Mouse (Mus musculus) neural tube, embryonic 13.5 days (tissue): ENCODE results near the gene Zfp106. TPM values are rescaled to one million over a fixed set of nuclear protein-coding genes. Genes with fewer than 3 reads are reported as not detected.
"Not testable (repeated sequence)": the region's sequence is repeated elsewhere in the genome, so short reads cannot be mapped to it uniquely, and the experiment has no call there.

ENCODE experiments used
- ATAC-seq: fragments of 200-750 bp; cut with Nextera tagmentation; 2 replicates; pipeline ENCODE4 v1.8.0; 2017; ENCODE audit warnings: low read depth, mild to moderate bottlenecking, moderate TSS enrichment, moderate library complexity
- H3K27ac ChIP-seq: fragments of 300-500 bp; sonication (generic); replicated peaks from 2 replicates; pipeline ENCODE4 v1.5.1; 2015; ENCODE audit warnings: moderate library complexity, mild to moderate bottlenecking, inconsistent platforms
- H3K27me3 ChIP-seq: fragments of 300-500 bp; sonication (generic); 2 replicates; pipeline ENCODE4 v1.6.1; 2015; ENCODE audit warnings: mild to moderate bottlenecking, inconsistent platforms
- H3K36me3 ChIP-seq: fragments of 300-500 bp; sonication (generic); 2 replicates; pipeline ENCODE4 v1.6.1; 2015; ENCODE audit warnings: mild to moderate bottlenecking, inconsistent platforms
- H3K4me1 ChIP-seq: fragments of 300-500 bp; sonication (generic); replicated peaks from 2 replicates; pipeline ENCODE4 v1.6.1; 2015; ENCODE audit warnings: inconsistent platforms
- H3K4me2 ChIP-seq: fragments of 300-500 bp; sonication (generic); 2 replicates; pipeline ENCODE4 v1.6.1; 2015; ENCODE audit warnings: inconsistent platforms, mild to moderate bottlenecking, moderate library complexity
- H3K4me3 ChIP-seq: fragments of 300-500 bp; sonication (generic); 2 replicates; pipeline ENCODE4 v1.5.1; 2015; ENCODE audit warnings: mild to moderate bottlenecking, inconsistent platforms
- H3K9ac ChIP-seq: fragments of 300-500 bp; sonication (generic); 2 replicates; pipeline ENCODE4 v1.6.1; 2015; ENCODE audit warnings: moderate library complexity, mild to moderate bottlenecking, inconsistent platforms
- H3K9me3 ChIP-seq: fragments of 300-500 bp; sonication (generic); 2 replicates; pipeline ENCODE4 v1.6.1; 2016; ENCODE audit warnings: inconsistent platforms
- WGBS: fragments of 180-500 bp; shearing (Covaris S2); methylation state at CpG from one replicate; pipeline ENCODE4 v1.1.7; 2015; 5-methylcytosine and 5-hydroxymethylcytosine counted together
- polyA plus RNA-seq: library from polyadenylated mRNA; unstranded; fragments of >200 nt; fragmentation: Nextera tagmentation; extraction: Ambion mirVana; gene quantifications from 2 replicates; pipeline ENCODE4 v1.2.1, GENCODE M21; 2015

Zfp106 gene
- polyA plus RNA-seq = 37.3 and 40.9 TPM in 2 replicates

GRCm38 (mm10) chr2:120563235-120563990, at the start of gene Zfp106:
Zfp106 (minus strand) TSS chr2:120563843.
- no peaks in the 10 kb centered on the region for H3K9me3 ChIP-seq
- H3K27me3 ChIP-seq = no peaks in the 10 kb centered on the region
- peak within 1 kb of the TSS; percentile 94 for H3K4me3 ChIP-seq
- peak within 1 kb of the TSS; percentile 96 for H3K9ac ChIP-seq
- under 1% methylated on average over 50 of the region's 50 CpGs for WGBS
- H3K4me1 ChIP-seq = peaks cover 30% of the 10 kb centered on the region
- peak within 1 kb of the TSS; percentile 89 for H3K4me2 ChIP-seq
- no peaks in the 10 kb centered on the region for H3K36me3 ChIP-seq
- peak within 1 kb of the TSS; percentile 82 for H3K27ac ChIP-seq
- peak; percentile 87 for ATAC-seq

GRCm38 (mm10) chr2:120608830-120609723, 45.4 kb upstream of the Zfp106 start, which contains the start of the genes Haus2 and Lrrc57:
Haus2 (plus strand) TSS chr2:120609383.
Lrrc57 (minus strand) TSS chr2:120609520.
- ATAC-seq = peak; percentile 97
- Histone ChIP-seq H3K9ac (peak within 1 kb of the TSS; percentile 90), H3K4me1 (peaks cover 30% of the 10 kb centered on the region), H3K9me3 (no peaks in the 10 kb centered on the region), H3K27ac (peak within 1 kb of the TSS; percentile 95), H3K36me3 (peaks cover 30% of the 10 kb centered on the region), H3K27me3 (no peaks in the 10 kb centered on the region), H3K4me3 (peak within 1 kb of the TSS; percentile 84), H3K4me2 (peak within 1 kb of the TSS; percentile 81)
- WGBS = under 1% methylated on average over 52 of the region's 52 CpGs

- Histone ChIP-seq H3K4me3 (no peak overlapping the region), H3K27ac (no peak overlapping the region), H3K27me3 (no peaks in the 10 kb centered on the region), H3K9ac (no peak overlapping the region), H3K4me1 (peaks cover 28% of the 10 kb centered on the region), H3K9me3 (no peaks in the 10 kb centered on the region), H3K36me3 (peaks cover 39% of the 10 kb centered on the region), H3K4me2 (no peak overlapping the region)
- ATAC-seq = no peak
- WGBS = 89% methylated on average over 6 of the region's 6 CpGs
Measured at GRCm38 (mm10) chr2:120606021-120606690, 42.5 kb upstream of the Zfp106 start.

- Histone ChIP-seq H3K27me3 (no peaks in the 10 kb centered on the region), H3K4me2 (no peak overlapping the region), H3K4me3 (no peak overlapping the region), H3K9ac (no peak overlapping the region), H3K4me1 (no peaks in the 10 kb centered on the region), H3K27ac (no peak overlapping the region), H3K9me3 (no peaks in the 10 kb centered on the region), H3K36me3 (peaks cover 82% of the 10 kb centered on the region)
- WGBS = 92% methylated on average over 4 of the region's 4 CpGs
- no peak for ATAC-seq
Measured at GRCm38 (mm10) chr2:120599506-120599905, 35.9 kb upstream of the Zfp106 start.

- WGBS = 95% methylated on average over 2 of the region's 2 CpGs
- H3K9me3 ChIP-seq = no peaks in the 10 kb centered on the region
- H3K4me2 ChIP-seq = no peak overlapping the region
- peaks cover 73% of the 10 kb centered on the region for H3K36me3 ChIP-seq
- ATAC-seq = no peak
- H3K27ac ChIP-seq = no peak overlapping the region
- H3K4me3 ChIP-seq = no peak overlapping the region
- H3K9ac ChIP-seq = no peak overlapping the region
- H3K4me1 ChIP-seq = no peaks in the 10 kb centered on the region
- H3K27me3 ChIP-seq = no peaks in the 10 kb centered on the region
Measured at GRCm38 (mm10) chr2:120597734-120598133, 34.1 kb upstream of the Zfp106 start.

GRCm38 (mm10) chr2:120592227-120592626, 28.6 kb upstream of the Zfp106 start:
- H3K4me3 ChIP-seq = no peak overlapping the region
- no peak overlapping the region for H3K4me2 ChIP-seq
- peaks cover 53% of the 10 kb centered on the region for H3K36me3 ChIP-seq
- H3K9me3 ChIP-seq = no peaks in the 10 kb centered on the region
- no peak overlapping the region for H3K9ac ChIP-seq
- no peak for ATAC-seq
- no peak overlapping the region for H3K27ac ChIP-seq
- no peaks in the 10 kb centered on the region for H3K27me3 ChIP-seq
- no peaks in the 10 kb centered on the region for H3K4me1 ChIP-seq
- WGBS = 100% methylated on average over 1 of the region's 1 CpGs

GRCm38 (mm10) chr2:120589759-120590158, 26.1 kb upstream of the Zfp106 start:
- no peaks in the 10 kb centered on the region for H3K9me3 ChIP-seq
- H3K36me3 ChIP-seq = peaks cover 54% of the 10 kb centered on the region
- no peaks in the 10 kb centered on the region for H3K4me1 ChIP-seq
- 83% methylated on average over 5 of the region's 5 CpGs for WGBS
- no peak overlapping the region for H3K9ac ChIP-seq
- H3K27ac ChIP-seq = no peak overlapping the region
- H3K4me2 ChIP-seq = no peak overlapping the region
- H3K4me3 ChIP-seq = no peak overlapping the region
- no peaks in the 10 kb centered on the region for H3K27me3 ChIP-seq
- no peak for ATAC-seq

- H3K27me3 ChIP-seq = no peaks in the 10 kb centered on the region
Measured at GRCm38 (mm10) chr2:120578286-120578685, 14.6 kb upstream of the Zfp106 start.

GRCm38 (mm10) chr2:120577799-120578198, 14.2 kb upstream of the Zfp106 start:
- WGBS = 86% methylated on average over 4 of the region's 4 CpGs
- H3K27ac ChIP-seq = no peak overlapping the region
- no peaks in the 10 kb centered on the region for H3K4me1 ChIP-seq
- H3K9ac ChIP-seq = no peak overlapping the region
- no peak overlapping the region for H3K4me3 ChIP-seq
- H3K9me3 ChIP-seq = no peaks in the 10 kb centered on the region
- H3K27me3 ChIP-seq = no peaks in the 10 kb centered on the region
- ATAC-seq = no peak
- no peaks in the 10 kb centered on the region for H3K36me3 ChIP-seq
- no peak overlapping the region for H3K4me2 ChIP-seq

More at GRCm38 (mm10) chr2:120578286-120578685, 14.6 kb upstream of the Zfp106 start:
- no peak for ATAC-seq
- no peak overlapping the region for H3K4me2 ChIP-seq
- H3K4me1 ChIP-seq = no peaks in the 10 kb centered on the region
- H3K36me3 ChIP-seq = no peaks in the 10 kb centered on the region
- H3K9ac ChIP-seq = no peak overlapping the region
- H3K9me3 ChIP-seq = no peaks in the 10 kb centered on the region
- 87% methylated on average over 5 of the region's 5 CpGs for WGBS
- H3K27ac ChIP-seq = no peak overlapping the region
- H3K4me3 ChIP-seq = no peak overlapping the region

GRCm38 (mm10) chr2:120575978-120576377, 12.3 kb upstream of the Zfp106 start:
- no peak overlapping the region for H3K9ac ChIP-seq
- no peaks in the 10 kb centered on the region for H3K27me3 ChIP-seq
- ATAC-seq = no peak
- WGBS = 87% methylated on average over 2 of the region's 2 CpGs
- peaks cover 9% of the 10 kb centered on the region for H3K36me3 ChIP-seq
- H3K4me3 ChIP-seq = no peak overlapping the region
- H3K4me2 ChIP-seq = no peak overlapping the region
- H3K27ac ChIP-seq = no peak overlapping the region
- H3K4me1 ChIP-seq = no peaks in the 10 kb centered on the region
- H3K9me3 ChIP-seq = no peaks in the 10 kb centered on the region

- H3K27me3 ChIP-seq = no peaks in the 10 kb centered on the region
- H3K4me2 ChIP-seq = no peak overlapping the region
- no peaks in the 10 kb centered on the region for H3K4me1 ChIP-seq
- H3K4me3 ChIP-seq = no peak overlapping the region
- no peaks in the 10 kb centered on the region for H3K9me3 ChIP-seq
- H3K27ac ChIP-seq = no peak overlapping the region
- ATAC-seq = no peak
- 89% methylated on average over 3 of the region's 3 CpGs for WGBS
- H3K36me3 ChIP-seq = peaks cover 9% of the 10 kb centered on the region
- H3K9ac ChIP-seq = no peak overlapping the region
Measured at GRCm38 (mm10) chr2:120575121-120575520, 11.5 kb upstream of the Zfp106 start.

- H3K4me1 ChIP-seq = peaks cover 16% of the 10 kb centered on the region
- not testable (repeated sequence) for H3K9ac ChIP-seq, H3K27ac ChIP-seq, H3K4me3 ChIP-seq, H3K36me3 ChIP-seq, H3K4me2 ChIP-seq, H3K9me3 ChIP-seq, H3K27me3 ChIP-seq, ATAC-seq
- 93% methylated on average over 3 of the region's 3 CpGs for WGBS
Measured at GRCm38 (mm10) chr2:120572161-120572560, 8.5 kb upstream of the Zfp106 start.
